Mouse (Mus musculus) cortical plate, adult 2 months (tissue): ENCODE measurements around the gene Carmil1.

Experiments used
- CTCF ChIP-seq: fragments of 200-500 bp; IDR thresholded peaks from 2 replicates; pipeline ENCODE4 v1.5.1; 2011; ENCODE audit warnings: mild to moderate bottlenecking, control low read depth, low read length; ENCODE audit not compliant: insufficient read depth; ENCODE audit errors: extremely low read depth
- POLR2A ChIP-seq: fragments of 200-500 bp; IDR thresholded peaks from 2 replicates; pipeline ENCODE4 v1.6.1; 2011; ENCODE audit warnings: mild to moderate bottlenecking, low read length, control low read depth; ENCODE audit not compliant: insufficient read depth; ENCODE audit errors: extremely low read depth

- TF ChIP-seq CTCF (0 out of 2 replicates have a peak, but pooled peaks have one; percentile 15), POLR2A (no peak)
These were observed 145.0 kb downstream of the Carmil1 start for GRCm38 (mm10) chr13:24135282-24136230.
